Mouse (Mus musculus) cerebellum, adult 2 months (tissue): Measurements from ENCODE around the gene Tpt1.

ENCODE experiments used
- CTCF ChIP-seq: fragments of 200-500 bp; IDR thresholded peaks from 2 replicates; pipeline ENCODE4 v1.5.1; 2011; ENCODE audit warnings: low read depth, mild to moderate bottlenecking, control low read depth, low read length, moderate library complexity, borderline replicate concordance; ENCODE audit not compliant: insufficient read depth
- POLR2A ChIP-seq: fragments of 200-500 bp; IDR thresholded peaks from 2 replicates; pipeline ENCODE4 v1.6.1; 2011; ENCODE audit warnings: low read length, control low read depth, borderline replicate concordance; ENCODE audit not compliant: insufficient read depth

GRCm38 (mm10) chr14:75877297-75877696 lies 32.4 kb downstream of the Tpt1 start:
- TF ChIP-seq POLR2A (no peak), CTCF (no peak)
